Mouse (Mus musculus) neural tube, embryonic 13.5 days (tissue): ENCODE data around the gene Pax7. TPM values are rescaled to one million over a fixed set of nuclear protein-coding genes. Genes with fewer than 3 reads are reported as not detected.

Source experiments
- ATAC-seq: fragments of 200-750 bp; cut with Nextera tagmentation; 2 replicates; pipeline ENCODE4 v1.8.0; 2017; ENCODE audit warnings: low read depth, mild to moderate bottlenecking, moderate TSS enrichment, moderate library complexity
- H3K27ac ChIP-seq: fragments of 300-500 bp; sonication (generic); replicated peaks from 2 replicates; pipeline ENCODE4 v1.5.1; 2015; ENCODE audit warnings: moderate library complexity, mild to moderate bottlenecking, inconsistent platforms
- H3K27me3 ChIP-seq: fragments of 300-500 bp; sonication (generic); 2 replicates; pipeline ENCODE4 v1.6.1; 2015; ENCODE audit warnings: mild to moderate bottlenecking, inconsistent platforms
- H3K36me3 ChIP-seq: fragments of 300-500 bp; sonication (generic); 2 replicates; pipeline ENCODE4 v1.6.1; 2015; ENCODE audit warnings: mild to moderate bottlenecking, inconsistent platforms
- H3K4me1 ChIP-seq: fragments of 300-500 bp; sonication (generic); replicated peaks from 2 replicates; pipeline ENCODE4 v1.6.1; 2015; ENCODE audit warnings: inconsistent platforms
- H3K4me2 ChIP-seq: fragments of 300-500 bp; sonication (generic); 2 replicates; pipeline ENCODE4 v1.6.1; 2015; ENCODE audit warnings: inconsistent platforms, mild to moderate bottlenecking, moderate library complexity
- H3K4me3 ChIP-seq: fragments of 300-500 bp; sonication (generic); 2 replicates; pipeline ENCODE4 v1.5.1; 2015; ENCODE audit warnings: mild to moderate bottlenecking, inconsistent platforms
- H3K9ac ChIP-seq: fragments of 300-500 bp; sonication (generic); 2 replicates; pipeline ENCODE4 v1.6.1; 2015; ENCODE audit warnings: moderate library complexity, mild to moderate bottlenecking, inconsistent platforms
- H3K9me3 ChIP-seq: fragments of 300-500 bp; sonication (generic); 2 replicates; pipeline ENCODE4 v1.6.1; 2016; ENCODE audit warnings: inconsistent platforms
- whole genome bisulfite sequencing: fragments of 180-500 bp; shearing (Covaris S2); methylation state at CpG from one replicate; pipeline ENCODE4 v1.1.7; 2015; 5-methylcytosine and 5-hydroxymethylcytosine counted together
- polyA plus RNA-seq: library from polyadenylated mRNA; unstranded; fragments of >200 nt; fragmentation: Nextera tagmentation; extraction: Ambion mirVana; gene quantifications from 2 replicates; pipeline ENCODE4 v1.2.1, GENCODE M21; 2015

Pax7 gene
- polyA plus RNA-seq, 1 experiment from 2014 or later, result 0.50 TPM

- no peak for ATAC-seq
- 9% methylated on average over 14 of the region's 14 CpGs for WGBS
- Histone ChIP-seq H3K36me3 (no peaks in the 10 kb centered on the region), H3K9me3 (no peaks in the 10 kb centered on the region), H3K4me2 (peak overlapping the region; percentile 58), H3K27ac (no peak overlapping the region), H3K9ac (no peak overlapping the region), H3K27me3 (peaks cover 98% of the 10 kb centered on the region), H3K4me3 (peak overlapping the region; percentile 39), H3K4me1 (peaks cover 89% of the 10 kb centered on the region)
These were observed 3.3 kb downstream of the Pax7 start for GRCm38 (mm10) chr4:139830053-139830452.

GRCm38 (mm10) chr4:139828871-139829590, 4.3 kb downstream of the Pax7 start:
- peaks cover 89% of the 10 kb centered on the region for H3K4me1 ChIP-seq
- H3K27ac ChIP-seq, result no peak overlapping the region
- H3K4me2 ChIP-seq, result peak overlapping the region; percentile 58
- no peak overlapping the region for H3K9ac ChIP-seq
- ATAC-seq, result no peak
- H3K27me3 ChIP-seq, result peaks cover 98% of the 10 kb centered on the region
- H3K9me3 ChIP-seq, result no peaks in the 10 kb centered on the region
- no peak overlapping the region for H3K4me3 ChIP-seq
- WGBS, result 10% methylated on average over 16 of the region's 16 CpGs
- no peaks in the 10 kb centered on the region for H3K36me3 ChIP-seq

- ATAC-seq, result no peak
- Histone ChIP-seq H3K9ac (peak overlapping the region; percentile 31; the same call in 1 of the 2 replicates), H3K4me3 (peak overlapping the region; percentile 26), H3K36me3 (no peaks in the 10 kb centered on the region), H3K9me3 (no peaks in the 10 kb centered on the region), H3K4me2 (peak overlapping the region; percentile 58), H3K4me1 (peaks cover 90% of the 10 kb centered on the region), H3K27me3 (peaks cover 97% of the 10 kb centered on the region), H3K27ac (no peak overlapping the region)
- 4% methylated on average over 37 of the region's 37 CpGs for WGBS
These were observed 5.0 kb downstream of the Pax7 start for GRCm38 (mm10) chr4:139828283-139828678.

- Histone ChIP-seq H3K9me3 (no peaks in the 10 kb centered on the region), H3K27me3 (peaks cover 97% of the 10 kb centered on the region), H3K27ac (no peak overlapping the region), H3K9ac (peak overlapping the region; percentile 31; the same call in 1 of the 2 replicates), H3K36me3 (no peaks in the 10 kb centered on the region), H3K4me3 (peak overlapping the region; percentile 26), H3K4me2 (peak overlapping the region; percentile 58), H3K4me1 (peaks cover 90% of the 10 kb centered on the region)
- no peak for ATAC-seq
- WGBS, result 4% methylated on average over 30 of the region's 30 CpGs
These were observed 5.6 kb downstream of the Pax7 start for GRCm38 (mm10) chr4:139827501-139828282.

GRCm38 (mm10) chr4:139826231-139826630, 7.1 kb downstream of the Pax7 start:
- peaks cover 90% of the 10 kb centered on the region for H3K4me1 ChIP-seq
- H3K27ac ChIP-seq, result no peak overlapping the region
- no peak overlapping the region for H3K9ac ChIP-seq

GRCm38 (mm10) chr4:139825326-139826112, 7.8 kb downstream of the Pax7 start:
- H3K9me3 ChIP-seq, result no peaks in the 10 kb centered on the region
- H3K36me3 ChIP-seq, result no peaks in the 10 kb centered on the region
- WGBS, result 9% methylated on average over 14 of the region's 14 CpGs
- H3K9ac ChIP-seq, result no peak overlapping the region
- no peak overlapping the region for H3K27ac ChIP-seq
- ATAC-seq, result no peak
- H3K4me1 ChIP-seq, result peaks cover 89% of the 10 kb centered on the region
- H3K4me3 ChIP-seq, result no peak overlapping the region
- peak overlapping the region; percentile 48; the same call in 1 of the 2 replicates for H3K4me2 ChIP-seq
- H3K27me3 ChIP-seq, result peaks cover 99% of the 10 kb centered on the region

More at GRCm38 (mm10) chr4:139826231-139826630, 7.1 kb downstream of the Pax7 start:
- H3K27me3 ChIP-seq, result peaks cover 98% of the 10 kb centered on the region
- H3K4me3 ChIP-seq, result no peak overlapping the region
- 12% methylated on average over 3 of the region's 3 CpGs for WGBS
- H3K9me3 ChIP-seq, result no peaks in the 10 kb centered on the region
- H3K4me2 ChIP-seq, result no peak overlapping the region
- ATAC-seq, result no peak
- H3K36me3 ChIP-seq, result no peaks in the 10 kb centered on the region

- 2% methylated on average over 22 of the region's 22 CpGs for WGBS
- H3K4me1 ChIP-seq, result peaks cover 81% of the 10 kb centered on the region
These were observed 8.6 kb downstream of the Pax7 start for GRCm38 (mm10) chr4:139824572-139825325.

GRCm38 (mm10) chr4:139823870-139824472, 9.4 kb downstream of the Pax7 start:
- Histone ChIP-seq H3K9ac (peak overlapping the region; percentile 52; the same call in 1 of the 2 replicates), H3K27me3 (peaks cover 99% of the 10 kb centered on the region), H3K4me3 (peak overlapping the region; percentile 22), H3K27ac (no peak overlapping the region; the same call in 1 of the 2 replicates), H3K4me1 (peaks cover 82% of the 10 kb centered on the region), H3K9me3 (no peaks in the 10 kb centered on the region), H3K4me2 (peak overlapping the region; percentile 48), H3K36me3 (no peaks in the 10 kb centered on the region)
- under 1% methylated on average over 32 of the region's 32 CpGs for WGBS
- ATAC-seq, result no peak

More at GRCm38 (mm10) chr4:139824572-139825325, 8.6 kb downstream of the Pax7 start:
- peak overlapping the region; percentile 48 for H3K4me2 ChIP-seq
- H3K27me3 ChIP-seq, result peaks cover 99% of the 10 kb centered on the region
- no peak overlapping the region for H3K9ac ChIP-seq
- H3K36me3 ChIP-seq, result no peaks in the 10 kb centered on the region
- ATAC-seq, result no peak
- no peaks in the 10 kb centered on the region for H3K9me3 ChIP-seq
- peak overlapping the region; percentile 22; the same call in 1 of the 2 replicates for H3K4me3 ChIP-seq
- H3K27ac ChIP-seq, result no peak overlapping the region; the same call in 1 of the 2 replicates

- no peaks in the 10 kb centered on the region for H3K9me3 ChIP-seq
- H3K27ac ChIP-seq, result no peak overlapping the region
- H3K4me2 ChIP-seq, result peak overlapping the region; percentile 48
- no peak for ATAC-seq
- peaks cover 80% of the 10 kb centered on the region for H3K4me1 ChIP-seq
- H3K36me3 ChIP-seq, result no peaks in the 10 kb centered on the region
- H3K27me3 ChIP-seq, result peaks cover 98% of the 10 kb centered on the region
- H3K4me3 ChIP-seq, result peak overlapping the region; percentile 22
- under 1% methylated on average over 44 of the region's 44 CpGs for WGBS
- H3K9ac ChIP-seq, result peak overlapping the region; percentile 52; the same call in 1 of the 2 replicates
These were observed 10.0 kb downstream of the Pax7 start for GRCm38 (mm10) chr4:139823138-139823869.
